Mouse (Mus musculus) frontal cortex, adult 2 months (tissue): ENCODE data around the gene 3110040M04Rik. TPM values are rescaled to one million over a fixed set of nuclear protein-coding genes. Genes with fewer than 3 reads are reported as not detected.
"Not testable (repeated sequence)": the region's sequence is repeated elsewhere in the genome, so short reads cannot be mapped to it uniquely, and the experiment has no call there.

Experiments used
- DNase-seq, 2 experiments: peaks; one replicate each; pipeline ENCODE4 v3.0.0; 2022; ENCODE audit warnings: low spot score in 1 of 2; ENCODE audit errors: extremely low spot score in 1 of 2
- polyA plus RNA-seq: library from polyadenylated mRNA; depleted of rRNA; stranded (reverse); fragments of >200 nt; gene quantifications from 2 replicates; pipeline ENCODE4 v1.2.3, GENCODE M21; 2012

The 3110040M04Rik gene
- polyA plus RNA-seq, 1 experiment: not detected

GRCm38 (mm10) chr1:151188469-151188868, 15.5 kb upstream of the 3110040M04Rik start:
- DNase-seq: no peak

GRCm38 (mm10) chr1:151192075-151192474, 11.8 kb upstream of the 3110040M04Rik start, which contains the start of gene Gm8947:
Gm8947 (plus strand) TSS chr1:151192376.
- DNase-seq: not testable (repeated sequence)

GRCm38 (mm10) chr1:151192739-151193138, 11.2 kb upstream of the 3110040M04Rik start:
- not testable (repeated sequence) for DNase-seq

- DNase-seq: not testable (repeated sequence)
These were observed 7.9 kb upstream of the 3110040M04Rik start for GRCm38 (mm10) chr1:151195986-151196385.

GRCm38 (mm10) chr1:151196690-151197089, 7.2 kb upstream of the 3110040M04Rik start:
- not testable (repeated sequence) for DNase-seq

- DNase-seq: not testable (repeated sequence)
These were observed 5.8 kb upstream of the 3110040M04Rik start, which contains the start of gene Gm47995 for GRCm38 (mm10) chr1:151198120-151198519. Gm47995 (plus strand) TSS chr1:151198448.

GRCm38 (mm10) chr1:151200620-151201019, 3.3 kb upstream of the 3110040M04Rik start:
- DNase-seq: not testable (repeated sequence)

- not testable (repeated sequence) for DNase-seq
These were observed 1.1 kb upstream of the 3110040M04Rik start for GRCm38 (mm10) chr1:151202771-151203170.

GRCm38 (mm10) chr1:151208493-151208892, 4.6 kb downstream of the 3110040M04Rik start:
- not testable (repeated sequence) for DNase-seq

- not testable (repeated sequence) for DNase-seq
These were observed 5.0 kb downstream of the 3110040M04Rik start for GRCm38 (mm10) chr1:151208944-151209343.

GRCm38 (mm10) chr1:151209824-151210355, 6.0 kb downstream of the 3110040M04Rik start, which contains the start of gene Gm47996:
Gm47996 (plus strand) TSS chr1:151210131.
- DNase-seq: not testable (repeated sequence)

- not testable (repeated sequence) for DNase-seq
These were observed 7.7 kb downstream of the 3110040M04Rik start for GRCm38 (mm10) chr1:151211666-151212065.

GRCm38 (mm10) chr1:151214862-151215261, 10.9 kb downstream of the 3110040M04Rik start:
- DNase-seq: no peak

GRCm38 (mm10) chr1:151215985-151216384, 12.1 kb downstream of the 3110040M04Rik start:
- DNase-seq: no peak

GRCm38 (mm10) chr1:151216417-151216816, 12.5 kb downstream of the 3110040M04Rik start:
- no peak for DNase-seq

GRCm38 (mm10) chr1:151219045-151219444, 15.1 kb downstream of the 3110040M04Rik start:
- DNase-seq: no peak

- DNase-seq: no peak
These were observed 16.2 kb downstream of the 3110040M04Rik start for GRCm38 (mm10) chr1:151220098-151220497.

- no peak for DNase-seq
These were observed 18.8 kb downstream of the 3110040M04Rik start for GRCm38 (mm10) chr1:151222561-151223267.

GRCm38 (mm10) chr1:151223377-151223776, 19.5 kb downstream of the 3110040M04Rik start:
- no peak for DNase-seq

- DNase-seq: no peak
These were observed 20.6 kb downstream of the 3110040M04Rik start for GRCm38 (mm10) chr1:151224536-151224935.

GRCm38 (mm10) chr1:151227506-151227905, 23.6 kb downstream of the 3110040M04Rik start:
- DNase-seq: no peak
